Mouse (Mus musculus) kidney, adult 18-20 months (tissue): Measurements from ENCODE around the gene Nprl3.
A peak's percentile ranks its signal among the peaks of the same experiment; 100 is the strongest.

Source experiments
- DNase-seq: peaks from one replicate; pipeline ENCODE4 v3.0.0; 2021

Gene Nprl3

DNA sequence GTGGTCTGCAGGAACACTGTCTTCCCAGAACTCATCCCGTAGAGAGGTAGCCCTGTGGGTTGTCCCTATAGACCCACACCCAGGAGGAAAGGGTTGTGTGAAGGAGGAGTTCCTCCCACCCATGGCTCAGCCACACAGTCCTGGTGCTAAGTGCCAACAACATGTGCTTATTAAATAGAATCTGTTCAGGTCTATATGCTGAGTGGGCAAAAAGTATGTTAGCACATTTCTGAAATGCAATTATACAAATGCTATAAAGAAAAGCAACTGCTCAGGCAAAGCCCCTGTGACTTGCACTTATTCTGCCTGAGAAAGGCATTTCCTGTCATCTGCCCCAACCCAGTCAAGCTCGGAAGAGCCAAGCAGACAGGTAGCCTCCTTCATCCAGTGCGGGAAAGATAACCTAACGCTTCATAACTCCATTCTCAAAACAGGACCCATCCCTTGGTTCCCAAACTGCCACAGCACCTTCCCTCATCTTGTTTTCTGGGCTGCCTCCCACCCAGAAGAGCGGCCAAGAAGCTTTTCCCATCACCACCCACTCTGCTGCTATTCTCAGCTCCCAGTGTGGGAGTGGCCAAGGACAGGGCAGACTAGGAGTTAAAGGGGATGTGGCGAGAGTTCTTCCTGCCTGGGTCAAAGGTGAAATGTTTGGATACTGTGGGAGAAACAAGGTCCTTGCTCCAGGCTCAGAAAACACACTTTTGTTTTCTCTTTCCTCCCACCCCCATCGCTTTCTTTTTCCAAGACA, 24.1 kb downstream of the Nprl3 start:
- DNase-seq, result no peak

DNA sequence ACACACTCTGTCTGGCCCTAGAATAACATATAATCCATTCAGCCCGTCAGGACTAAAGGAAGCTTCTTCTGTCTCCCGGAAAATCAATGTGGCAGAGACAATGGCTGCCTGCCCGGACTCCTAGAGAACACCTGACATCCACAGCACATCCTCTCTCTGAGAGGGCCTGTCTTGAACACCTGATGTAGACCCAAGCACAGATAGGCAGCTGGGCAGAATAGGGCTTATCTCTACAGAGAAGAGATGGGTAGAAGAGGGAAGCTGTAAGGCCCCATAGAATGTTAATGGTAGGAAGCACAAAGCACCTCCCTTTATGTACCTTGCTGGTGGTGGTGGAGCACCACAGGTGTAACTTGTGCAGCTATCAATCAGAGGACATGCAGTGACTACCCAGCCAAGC, 25.3 kb downstream of the Nprl3 start:
- no peak for DNase-seq

GRCm38 (mm10) chr11:32241391-32241790, 26.1 kb downstream of the Nprl3 start:
- no peak for DNase-seq

GRCm38 (mm10) chr11:32238093-32238860, 29.2 kb downstream of the Nprl3 start:
- peak; percentile 85 for DNase-seq

GRCm38 (mm10) chr11:32237411-32237795, 30.1 kb downstream of the Nprl3 start:
- DNase-seq, result no peak

DNA sequence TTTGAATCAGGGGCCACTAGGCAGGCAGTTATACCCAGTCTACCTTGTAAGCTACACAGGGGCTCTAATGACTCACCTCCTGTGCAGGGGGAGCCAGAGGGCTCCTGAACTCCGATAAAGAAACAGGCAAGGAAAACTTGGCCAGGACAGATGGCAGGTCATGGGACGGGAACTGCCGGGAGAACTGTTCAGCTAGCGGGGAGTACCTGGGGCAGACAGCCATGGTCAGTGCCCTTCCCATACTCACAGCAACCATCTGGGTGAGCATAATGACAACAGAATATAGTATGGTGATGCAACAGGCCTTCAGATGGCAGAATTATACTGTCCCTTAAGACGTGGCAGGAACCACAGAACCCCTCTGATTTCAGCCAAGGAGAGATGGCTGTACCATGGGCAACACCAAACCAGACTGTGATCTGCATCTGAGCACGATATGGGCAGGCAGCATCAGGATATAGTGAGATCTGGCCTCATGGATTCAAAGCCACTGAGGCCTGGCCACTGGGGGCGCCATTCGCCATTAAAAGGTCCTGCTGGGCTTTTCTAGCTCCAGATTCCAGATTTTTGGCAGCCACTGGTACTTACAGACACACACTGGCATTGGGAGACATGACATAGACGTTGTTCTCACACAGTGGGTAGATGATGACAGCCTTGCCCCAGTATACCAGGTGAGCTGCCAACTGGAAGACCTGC, 30.6 kb downstream of the Nprl3 start:
- peak; percentile 65 for DNase-seq

GRCm38 (mm10) chr11:32236132-32236531, 31.4 kb downstream of the Nprl3 start:
- DNase-seq, result no peak

GRCm38 (mm10) chr11:32235646-32236045, 31.9 kb downstream of the Nprl3 start:
- DNase-seq, result peak; percentile 82

- no peak for DNase-seq
These were observed 32.6 kb downstream of the Nprl3 start for GRCm38 (mm10) chr11:32234816-32235485.

GRCm38 (mm10) chr11:32233895-32234294, 33.6 kb downstream of the Nprl3 start:
- DNase-seq, result no peak

DNA sequence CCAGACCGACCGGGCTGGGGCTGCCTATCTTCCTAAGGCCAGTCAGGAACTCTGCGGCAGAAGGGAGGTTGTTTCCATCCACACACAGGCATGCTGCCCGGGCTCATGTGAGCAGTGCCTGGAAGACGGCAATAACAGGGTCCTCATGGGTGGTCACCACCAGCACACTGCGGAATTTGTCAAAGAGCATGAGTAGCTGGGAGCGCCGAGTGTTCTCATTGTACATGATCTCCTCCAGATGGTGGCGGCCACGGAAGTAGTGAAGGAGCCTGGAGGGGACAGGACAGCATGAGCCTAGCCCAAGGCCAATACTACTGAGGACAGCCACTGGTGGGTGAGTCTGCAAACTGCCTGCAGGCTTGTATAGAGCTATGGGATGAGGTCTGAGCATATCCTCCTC, 34.7 kb downstream of the Nprl3 start:
- no peak for DNase-seq

DNA sequence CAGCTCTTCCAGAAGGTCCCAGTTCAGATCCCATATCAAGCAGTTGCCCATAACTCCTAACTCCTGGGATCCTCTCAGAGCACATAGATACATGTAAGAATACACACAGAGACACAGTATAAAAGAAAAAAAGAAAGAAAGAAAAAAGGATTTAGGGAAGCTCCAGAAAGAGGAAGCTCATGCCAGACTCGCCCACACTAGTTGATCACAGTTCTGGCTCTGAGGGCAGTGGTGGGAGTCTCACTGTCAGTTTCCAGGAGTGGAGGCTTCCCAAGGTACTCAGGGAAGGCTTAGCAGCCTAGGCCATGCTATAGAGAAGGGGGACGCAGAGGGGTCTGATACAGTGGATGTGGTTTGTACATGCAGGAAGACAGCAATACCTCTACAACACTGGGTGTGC, 36.4 kb downstream of the Nprl3 start:
- no peak for DNase-seq

GRCm38 (mm10) chr11:32230220-32230619, 37.3 kb downstream of the Nprl3 start:
- DNase-seq, result no peak

DNA sequence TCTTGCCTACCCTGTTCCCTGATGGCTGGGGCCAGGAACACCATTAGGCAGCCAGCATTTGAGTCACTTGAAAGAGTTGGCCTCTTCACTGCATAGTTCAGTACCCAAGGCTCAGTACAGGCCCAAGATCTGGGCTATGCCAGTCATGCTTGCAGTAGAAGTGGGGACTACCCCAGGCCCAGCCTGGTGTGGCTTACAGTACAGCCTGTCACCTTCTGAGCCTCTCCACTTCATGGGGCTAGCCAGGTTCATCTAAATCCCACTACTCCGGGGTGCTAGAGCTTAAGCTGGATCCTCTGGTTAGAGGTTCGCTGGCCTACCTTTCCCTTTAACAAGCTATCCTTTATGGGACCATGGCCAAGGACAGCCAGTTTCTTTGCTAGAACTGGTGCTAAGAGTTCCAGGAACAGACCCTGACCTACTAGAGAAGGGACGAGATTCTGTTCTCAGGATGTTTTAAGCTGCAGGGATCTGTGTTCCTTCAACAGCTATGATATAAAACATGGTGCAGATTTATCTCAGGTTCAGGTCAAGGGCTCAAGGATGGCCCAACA, 39.1 kb downstream of the Nprl3 start:
- no peak for DNase-seq

DNA sequence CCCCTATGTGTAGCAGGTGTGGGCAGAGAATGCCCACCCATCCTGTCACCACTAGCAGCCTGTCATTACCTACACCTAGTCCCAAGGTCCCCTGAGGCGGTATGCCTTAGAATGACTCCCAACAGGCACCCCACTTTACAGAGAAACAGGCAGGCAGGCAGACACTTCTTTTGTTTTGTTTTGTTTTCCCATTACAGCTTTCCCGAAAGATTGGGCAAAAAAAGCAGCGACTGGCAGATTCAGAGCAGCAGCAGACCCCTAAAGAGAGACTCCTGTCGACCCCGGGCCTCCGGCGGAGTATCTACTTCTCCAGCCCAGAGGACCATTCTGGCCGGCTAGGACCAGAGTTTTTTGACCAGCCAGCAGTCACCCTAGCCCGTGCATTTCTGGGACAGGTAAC, 40.0 kb downstream of the Nprl3 start:
- no peak for DNase-seq

DNA sequence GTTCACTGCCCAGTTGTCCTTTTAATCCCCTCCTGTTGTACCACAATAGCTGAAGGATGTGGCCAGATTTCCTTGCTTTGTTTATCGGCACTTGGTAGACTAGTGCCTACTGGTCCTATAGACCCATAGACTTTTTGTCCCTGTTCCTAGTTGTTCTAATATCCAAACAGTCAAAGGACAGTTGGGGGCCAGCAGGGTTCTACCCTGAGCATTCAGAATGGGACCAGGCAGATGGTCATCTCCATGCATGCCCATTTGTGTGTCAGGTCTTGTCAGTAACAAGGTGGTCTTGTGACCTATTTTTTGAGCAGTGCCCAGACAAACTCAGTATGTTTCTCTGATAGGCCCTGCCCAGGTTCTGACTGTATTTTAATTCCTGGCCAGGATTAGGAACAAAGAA, 40.5 kb downstream of the Nprl3 start:
- no peak for DNase-seq

- DNase-seq, result peak; percentile 90
These were observed 41.2 kb downstream of the Nprl3 start, which contains the start of gene Mpg for GRCm38 (mm10) chr11:32226124-32226871. Mpg (plus strand) TSS chr11:32226505.

GRCm38 (mm10) chr11:32225222-32226104, 42.0 kb downstream of the Nprl3 start:
- no peak for DNase-seq

- DNase-seq, result peak; percentile 82
These were observed 42.9 kb downstream of the Nprl3 start for GRCm38 (mm10) chr11:32224468-32225139.

DNA sequence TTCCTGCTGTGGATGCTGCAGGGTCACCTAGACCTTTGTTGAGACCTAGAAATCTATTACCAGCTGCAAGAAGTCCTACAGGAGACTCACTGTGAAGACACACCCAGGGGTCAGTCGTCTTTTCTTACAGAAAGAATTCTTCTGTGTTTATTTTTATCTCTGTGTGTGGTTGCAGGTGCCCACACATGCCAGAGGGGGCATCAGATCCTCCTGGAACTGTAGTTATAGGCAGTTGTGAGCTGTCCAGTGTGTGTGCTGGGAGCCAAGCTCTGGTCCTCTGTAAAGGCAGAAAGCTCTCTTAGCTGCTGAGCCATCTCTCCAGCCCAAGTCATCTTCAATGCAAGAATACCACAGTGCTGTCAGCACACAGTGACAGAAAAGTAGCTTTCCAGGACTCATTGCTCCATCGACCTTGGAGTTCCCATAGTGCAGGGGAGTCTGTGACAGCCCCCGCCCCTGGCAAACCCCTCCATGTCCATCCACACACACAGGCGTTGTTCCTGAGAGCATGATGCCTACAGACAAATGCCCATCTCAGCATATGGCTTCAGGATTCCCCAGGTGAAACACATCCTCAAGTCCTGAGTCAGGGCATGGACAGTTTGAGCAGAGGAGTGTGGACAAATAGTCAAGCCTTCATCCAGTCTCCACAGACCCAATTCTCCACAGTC, 44.1 kb downstream of the Nprl3 start:
- DNase-seq, result no peak
